Mouse (Mus musculus) hindbrain, embryonic 11.5 days (tissue): ENCODE data around the gene Galc. TPM values are rescaled to one million over a fixed set of nuclear protein-coding genes. Genes with fewer than 3 reads are reported as not detected.
A peak's percentile ranks its signal among the peaks of the same experiment; 100 is the strongest.

Source experiments
- ATAC-seq: fragments of 200-750 bp; cut with Nextera tagmentation; 2 replicates; pipeline ENCODE4 v1.8.0; 2017; ENCODE audit warnings: mild to moderate bottlenecking, moderate TSS enrichment, moderate library complexity; ENCODE audit not compliant: low FRiP score
- DNase-seq: peaks from one replicate; pipeline ENCODE4 v3.0.0-alpha.2; 2015; ENCODE audit warnings: low spot score
- H3K27ac ChIP-seq: fragments of 300-500 bp; sonication (generic); 2 replicates; pipeline ENCODE4 v1.5.1; 2014; ENCODE audit warnings: mild to moderate bottlenecking, low read depth, low read length
- H3K27me3 ChIP-seq: fragments of 300-500 bp; sonication (generic); 2 replicates; pipeline ENCODE4 v1.6.1; 2014; ENCODE audit warnings: mild to moderate bottlenecking, low read length, moderate library complexity, mixed read lengths; ENCODE audit not compliant: control insufficient read depth, insufficient read depth
- H3K36me3 ChIP-seq: fragments of 300-500 bp; sonication (generic); 2 replicates; pipeline ENCODE4 v1.6.1; 2014; ENCODE audit warnings: mild to moderate bottlenecking, low read length, moderate library complexity, mixed read lengths; ENCODE audit not compliant: control insufficient read depth, insufficient read depth
- H3K4me1 ChIP-seq: fragments of 300-500 bp; sonication (generic); replicated peaks from 2 replicates; pipeline ENCODE4 v1.6.1; 2014; ENCODE audit warnings: low read length, mixed read lengths; ENCODE audit not compliant: control insufficient read depth, insufficient read depth
- H3K4me2 ChIP-seq: fragments of 300-500 bp; sonication (generic); replicated peaks from 2 replicates; pipeline ENCODE4 v1.6.1; 2014; ENCODE audit warnings: mild to moderate bottlenecking, low read depth, low read length
- H3K4me3 ChIP-seq: fragments of 300-500 bp; sonication (generic); 2 replicates; pipeline ENCODE4 v1.5.1; 2014; ENCODE audit warnings: low read depth, low read length
- H3K9ac ChIP-seq: fragments of 300-500 bp; sonication (generic); 2 replicates; pipeline ENCODE4 v1.6.1; 2014; ENCODE audit warnings: low read depth, low read length
- H3K9me3 ChIP-seq: fragments of 300-500 bp; sonication (generic); 2 replicates; pipeline ENCODE4 v1.6.1; 2016; ENCODE audit warnings: low read length; ENCODE audit not compliant: control insufficient read depth
- WGBS: fragments of 180-500 bp; shearing (Covaris S2); extraction: QIAGEN DNeasy Blood & Tissue Kit; methylation state at CpG from one replicate; pipeline ENCODE4 v1.1.7; 2014; 5-methylcytosine and 5-hydroxymethylcytosine counted together
- polyA plus RNA-seq: library from polyadenylated mRNA; unstranded; fragments of >200 nt; fragmentation: Nextera tagmentation; extraction: Ambion mirVana; gene quantifications from 2 replicates; pipeline ENCODE4 v1.2.1, GENCODE M21; 2014

The Galc gene
- polyA plus RNA-seq, 1 experiment from 2014 or later, result 12.2 TPM

DNA sequence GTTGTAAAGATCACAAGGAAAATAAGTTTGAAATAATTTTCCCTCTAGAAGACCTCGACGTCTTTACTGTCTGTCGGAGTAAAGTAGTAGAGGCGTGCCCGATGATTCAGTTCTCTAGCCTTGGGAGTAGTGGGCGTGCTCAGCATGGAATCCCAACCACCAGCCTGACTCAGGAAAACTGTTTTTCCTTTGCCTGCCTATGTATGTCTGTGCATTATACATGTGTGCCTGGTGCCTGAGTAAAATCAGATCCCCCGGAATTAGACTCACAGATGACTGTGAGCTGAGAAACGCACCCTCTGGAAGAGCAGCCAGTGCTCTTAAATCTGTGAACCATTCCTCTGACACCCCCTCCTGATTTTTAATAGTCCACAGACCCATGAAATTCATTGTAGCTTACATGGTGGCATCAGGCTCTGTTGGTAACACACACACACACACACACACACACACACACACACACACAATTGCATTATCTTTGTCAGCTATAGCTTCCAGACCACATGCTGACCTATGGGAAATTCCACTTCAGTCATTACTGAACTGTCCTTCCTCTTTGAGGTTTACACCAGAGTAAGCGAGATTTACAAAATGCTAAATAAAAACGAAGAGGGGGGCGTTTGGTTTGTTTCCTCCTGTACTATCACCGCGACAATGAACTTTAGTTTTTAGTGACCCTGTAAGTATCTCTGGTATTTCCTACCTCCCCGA lies 23.7 kb upstream of the Galc start:
- Histone ChIP-seq H3K27me3 (no peaks in the 10 kb centered on the region), H3K27ac (no peak overlapping the region), H3K9me3 (no peaks in the 10 kb centered on the region), H3K4me1 (no peaks in the 10 kb centered on the region), H3K9ac (no peak overlapping the region), H3K4me3 (no peak overlapping the region), H3K4me2 (no peak overlapping the region), H3K36me3 (no peaks in the 10 kb centered on the region)
- no peak for DNase-seq
- WGBS, result 86% methylated on average over 14 of the region's 14 CpGs
- ATAC-seq, result no peak

- 79% methylated on average over 8 of the region's 8 CpGs for WGBS
- no peaks in the 10 kb centered on the region for H3K27me3 ChIP-seq
These were observed 21.7 kb upstream of the Galc start for GRCm38 (mm10) chr12:98280996-98281395.

GRCm38 (mm10) chr12:98280530-98280929 lies 21.3 kb upstream of the Galc start:
- ATAC-seq, result peak; percentile 33; the same call in 1 of the 2 replicates
- 39% methylated on average over 5 of the region's 5 CpGs for WGBS
- Histone ChIP-seq H3K4me3 (no peak overlapping the region), H3K36me3 (no peaks in the 10 kb centered on the region), H3K4me1 (no peaks in the 10 kb centered on the region), H3K27ac (no peak overlapping the region), H3K9me3 (no peaks in the 10 kb centered on the region), H3K4me2 (no peak overlapping the region), H3K9ac (no peak overlapping the region), H3K27me3 (no peaks in the 10 kb centered on the region)
- DNase-seq, result peak; percentile 78

More at GRCm38 (mm10) chr12:98280996-98281395, 21.7 kb upstream of the Galc start:
- no peak for DNase-seq
- H3K36me3 ChIP-seq, result no peaks in the 10 kb centered on the region
- no peaks in the 10 kb centered on the region for H3K9me3 ChIP-seq
- no peak overlapping the region for H3K4me3 ChIP-seq
- H3K9ac ChIP-seq, result no peak overlapping the region
- no peak overlapping the region for H3K4me2 ChIP-seq
- no peak overlapping the region for H3K27ac ChIP-seq
- no peak for ATAC-seq
- no peaks in the 10 kb centered on the region for H3K4me1 ChIP-seq

- Histone ChIP-seq H3K4me3 (no peak overlapping the region), H3K9me3 (no peaks in the 10 kb centered on the region), H3K27ac (no peak overlapping the region), H3K4me1 (no peaks in the 10 kb centered on the region), H3K36me3 (no peaks in the 10 kb centered on the region), H3K9ac (no peak overlapping the region), H3K4me2 (no peak overlapping the region), H3K27me3 (no peaks in the 10 kb centered on the region)
- WGBS, result 60% methylated on average over 7 of the region's 7 CpGs
- ATAC-seq (no peak), DNase-seq (no peak)
These were observed 13.2 kb upstream of the Galc start for GRCm38 (mm10) chr12:98272433-98272832.

GRCm38 (mm10) chr12:98270810-98271566 lies 11.7 kb upstream of the Galc start:
- Histone ChIP-seq H3K4me1 (no peaks in the 10 kb centered on the region), H3K4me3 (no peak overlapping the region), H3K9me3 (no peaks in the 10 kb centered on the region), H3K27me3 (no peaks in the 10 kb centered on the region), H3K27ac (no peak overlapping the region), H3K36me3 (no peaks in the 10 kb centered on the region), H3K4me2 (no peak overlapping the region), H3K9ac (no peak overlapping the region)
- DNase-seq, result no peak
- WGBS, result 55% methylated on average over 12 of the region's 12 CpGs
- peak; percentile 65 for ATAC-seq

DNA sequence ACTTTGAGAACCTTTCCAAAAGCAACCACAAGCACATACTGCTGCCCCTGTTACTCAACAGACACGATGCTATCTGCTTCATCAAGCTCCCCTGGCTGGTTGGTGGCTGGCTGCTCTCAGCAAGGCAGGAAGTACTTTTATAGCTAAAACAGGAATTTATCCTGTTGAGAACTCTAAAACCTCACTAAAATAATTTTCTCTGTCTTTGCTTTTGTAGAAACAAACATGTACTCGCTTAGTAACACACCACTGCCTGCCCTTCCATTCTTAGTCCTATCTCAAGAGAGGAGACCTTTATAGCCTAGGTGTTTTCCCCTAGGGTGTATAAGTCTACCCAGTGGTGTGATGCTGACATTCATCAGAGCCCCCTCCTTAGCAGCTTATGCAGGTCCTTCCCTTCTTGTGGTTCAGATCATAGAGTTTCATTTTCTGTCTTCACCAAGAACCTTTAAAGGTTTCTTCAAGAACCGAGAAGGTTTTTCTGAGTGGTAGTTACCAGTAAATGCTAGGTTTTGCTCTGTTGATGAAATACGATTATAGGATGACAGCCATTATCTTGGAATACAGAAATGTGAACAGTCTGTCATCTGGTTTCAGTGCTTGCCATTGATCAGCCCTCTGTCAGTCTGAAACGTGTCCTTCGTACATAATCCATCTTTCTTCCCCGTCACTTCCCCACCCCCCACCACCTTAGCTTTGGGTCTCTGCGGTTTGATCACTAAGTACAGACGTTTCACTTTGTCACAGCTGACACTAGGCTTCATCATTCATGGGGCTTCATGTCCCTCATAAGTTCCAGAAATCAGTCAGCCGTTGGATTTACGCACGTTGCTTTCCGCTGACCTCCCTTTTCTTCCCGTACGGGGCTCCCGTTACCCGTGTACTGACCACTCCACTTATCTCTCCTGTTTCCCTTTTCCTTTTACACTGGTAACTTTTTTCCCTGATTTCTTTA lies 10.8 kb upstream of the Galc start:
- Histone ChIP-seq H3K4me2 (no peak overlapping the region), H3K9me3 (no peaks in the 10 kb centered on the region), H3K9ac (no peak overlapping the region), H3K4me3 (no peak overlapping the region), H3K27ac (no peak overlapping the region), H3K36me3 (no peaks in the 10 kb centered on the region), H3K27me3 (no peaks in the 10 kb centered on the region), H3K4me1 (no peaks in the 10 kb centered on the region)
- WGBS, result 67% methylated on average over 17 of the region's 17 CpGs
- ATAC-seq, result peak; percentile 45; the same call in 1 of the 2 replicates
- DNase-seq, result peak; percentile 11

DNA sequence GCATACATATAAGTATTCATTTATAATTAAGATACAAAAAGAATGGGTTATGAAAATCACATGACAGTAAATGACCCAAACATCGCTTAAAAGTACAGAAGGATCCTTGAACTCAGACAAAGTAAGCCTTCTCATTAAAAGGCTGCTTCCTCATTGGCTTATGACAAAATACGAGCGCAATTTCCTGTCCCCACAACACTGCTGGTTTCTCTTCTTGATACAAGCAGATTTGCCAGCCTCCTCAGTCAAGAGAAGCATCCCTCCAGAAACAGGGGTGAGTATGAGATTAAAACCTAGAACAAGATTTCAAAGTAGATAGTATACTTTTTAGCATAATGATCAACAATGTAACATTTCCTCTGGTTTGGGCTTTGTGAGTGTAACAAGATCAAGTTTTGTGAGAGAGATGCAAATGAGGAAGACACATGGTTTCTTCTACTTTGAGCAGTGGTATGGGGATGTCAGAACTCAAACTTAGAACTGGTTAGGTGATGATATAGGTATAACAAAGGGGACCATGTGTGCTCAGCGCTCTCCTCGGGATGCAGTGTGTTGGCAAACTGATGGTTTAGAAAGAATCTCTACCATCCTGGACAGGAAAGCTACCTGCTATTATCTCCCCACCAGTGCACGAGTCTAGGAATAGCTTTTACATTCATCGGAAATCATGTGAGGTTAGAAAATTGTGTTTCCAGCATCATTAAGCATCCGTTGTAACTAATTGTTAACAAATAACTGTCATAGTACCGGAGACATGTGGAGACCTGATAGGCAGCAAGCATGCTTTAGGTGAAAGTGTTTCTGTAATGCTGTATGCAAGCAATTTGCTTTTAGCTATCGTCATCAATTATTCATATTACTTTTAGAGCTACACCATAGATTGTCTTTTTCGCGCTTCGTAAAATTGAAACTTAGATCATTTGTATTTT lies 9.4 kb upstream of the Galc start, which contains the start of gene Gpr65:
Gene Gpr65, plus strand, starts transcription at position 195 of the 929 bp plus-strand sequence.
- no peaks in the 10 kb centered on the region for H3K9me3 ChIP-seq
- no peak within 1 kb of the TSS for H3K4me3 ChIP-seq
- DNase-seq (no peak), ATAC-seq (no peak)
- H3K4me1 ChIP-seq, result no peaks in the 10 kb centered on the region
- WGBS, result 93% methylated on average over 13 of the region's 13 CpGs
- no peaks in the 10 kb centered on the region for H3K27me3 ChIP-seq
- H3K9ac ChIP-seq, result no peak within 1 kb of the TSS
- no peaks in the 10 kb centered on the region for H3K36me3 ChIP-seq
- H3K4me2 ChIP-seq, result no peak within 1 kb of the TSS
- H3K27ac ChIP-seq, result no peak within 1 kb of the TSS

DNA sequence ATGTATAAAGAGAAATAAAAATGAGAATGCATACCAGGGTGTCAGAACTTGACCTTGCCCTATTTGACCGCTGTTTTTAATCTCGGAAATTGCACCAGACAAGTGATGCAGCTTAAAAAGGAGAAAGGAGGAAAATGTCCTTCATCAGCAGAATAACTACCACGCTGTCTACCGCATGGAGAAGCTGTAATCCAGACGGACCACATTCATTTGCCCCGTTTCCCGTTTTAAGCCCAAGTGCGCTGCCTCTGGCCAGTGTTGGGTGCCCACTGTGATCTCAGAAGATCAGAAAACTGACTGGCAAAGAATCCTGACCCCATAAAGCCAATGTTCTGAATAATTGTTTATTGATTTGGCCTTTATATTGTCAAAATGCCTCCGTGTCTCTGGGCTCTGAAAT lies 6.4 kb upstream of the Galc start:
- Histone ChIP-seq H3K4me3 (no peak overlapping the region), H3K27me3 (no peaks in the 10 kb centered on the region), H3K36me3 (no peaks in the 10 kb centered on the region), H3K9ac (no peak overlapping the region), H3K4me1 (no peaks in the 10 kb centered on the region), H3K9me3 (no peaks in the 10 kb centered on the region), H3K27ac (no peak overlapping the region), H3K4me2 (no peak overlapping the region)
- no peak for DNase-seq
- no peak for ATAC-seq
- WGBS, result 91% methylated on average over 9 of the region's 9 CpGs
